Mouse (Mus musculus) lung, adult 2 months (tissue): ENCODE data around the gene Aph1c.

Experiments used
- CTCF ChIP-seq: fragments of 200-500 bp; IDR thresholded peaks from 2 replicates; pipeline ENCODE4 v1.5.1; 2011; ENCODE audit warnings: mild to moderate bottlenecking, low read length, control low read depth; ENCODE audit not compliant: insufficient read depth
- POLR2A ChIP-seq: fragments of 200-500 bp; IDR thresholded peaks from 2 replicates; pipeline ENCODE4 v1.6.1; 2011; ENCODE audit warnings: low read depth, mild to moderate bottlenecking, control low read depth, low read length, borderline replicate concordance; ENCODE audit errors: extremely low read depth

DNA sequence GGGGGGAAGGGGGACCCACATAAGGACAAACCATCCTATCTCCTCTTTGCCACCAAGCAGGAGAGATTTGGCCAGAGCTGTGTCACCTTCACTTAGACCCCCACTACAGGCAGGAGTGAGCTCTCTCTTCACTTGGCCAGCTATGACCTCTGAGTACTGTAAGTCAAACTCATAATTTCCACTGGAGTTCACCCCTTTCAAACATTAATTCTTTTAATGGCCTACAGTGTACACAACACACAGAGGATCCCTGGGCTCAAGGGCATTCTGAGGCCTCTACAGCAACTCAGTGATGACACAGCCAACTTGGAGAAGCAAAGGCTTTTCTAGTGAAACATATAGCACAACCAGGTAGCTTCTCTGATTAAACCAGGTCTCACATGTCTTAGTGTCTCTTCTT, 63.8 kb downstream of the Aph1c start:
- TF ChIP-seq CTCF (no peak), POLR2A (no peak)
